Mouse (Mus musculus): ENCODE data around the gene Sh3bp5l. TPM values are rescaled to one million over a fixed set of nuclear protein-coding genes. Genes with fewer than 3 reads are reported as not detected.

Gene Sh3bp5l
- polyA plus RNA-seq, 1 experiment = not detected

DNA sequence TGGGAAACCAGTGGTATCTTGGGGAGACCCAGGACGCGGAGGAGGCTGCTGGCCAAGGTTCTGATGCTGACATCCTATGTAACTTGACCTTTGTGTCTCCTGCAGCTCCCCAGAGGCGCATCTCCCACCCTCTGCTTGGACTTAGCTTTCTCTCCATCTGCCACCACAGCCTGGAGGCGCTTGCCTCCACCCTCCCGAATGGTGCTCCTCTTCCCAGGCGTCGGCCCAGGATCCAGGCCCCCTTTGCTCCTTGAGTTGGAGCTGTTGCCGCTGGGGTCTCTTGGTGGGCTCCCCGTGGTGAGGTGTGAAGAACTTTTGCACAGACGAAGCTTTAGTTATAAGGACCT is 598 bp downstream of the Sh3bp5l start:
- 11% methylated on average over 10 of the region's 10 CpGs for WGBS
- no peak overlapping the region for H3K27ac ChIP-seq (ENCODE audit: insufficient read depth, low read depth, low read length)
- no peak for TF ChIP-seq POLR2A (IDR thresholded peaks at IDR 0.05; ENCODE audit: insufficient read depth, low read depth, low read length)
- no peak for TF ChIP-seq CTCF (IDR thresholded peaks at IDR 0.05; ENCODE audit: insufficient read depth, low read depth, low read length)
- peaks cover 17% of the 10 kb centered on the region for H3K4me1 ChIP-seq (ENCODE audit: control insufficient read depth, insufficient read depth, low read length)
- peak overlapping the region; percentile 99 for H3K4me3 ChIP-seq (ENCODE audit: insufficient read depth, low read depth, low read length)

DNA sequence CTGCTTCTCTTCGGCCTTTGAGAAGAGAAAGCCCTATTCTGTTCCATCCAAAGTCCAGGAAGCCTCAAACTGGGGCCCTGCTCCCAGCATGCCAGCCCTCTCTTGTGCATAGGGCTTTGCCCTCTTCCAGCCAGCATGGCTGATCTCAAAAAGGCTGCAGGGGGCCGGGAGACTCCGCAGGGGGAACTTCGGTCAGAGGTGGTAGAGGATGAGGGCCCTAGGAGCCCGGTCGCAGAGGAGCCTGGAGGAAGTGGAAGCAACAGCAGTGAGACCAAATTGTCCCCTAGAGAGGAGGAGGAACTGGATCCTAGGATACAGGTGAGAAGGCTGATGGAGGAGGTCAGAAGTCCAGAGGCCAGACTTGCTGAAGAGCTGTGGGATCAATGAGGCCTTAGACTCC is 1.0 kb downstream of the Sh3bp5l start:
- Histone ChIP-seq H3K4me3 (ENCODE audit: insufficient read depth, low read depth, low read length) (peak overlapping the region; percentile 99), H3K4me1 (ENCODE audit: control insufficient read depth, insufficient read depth, low read length) (peaks cover 17% of the 10 kb centered on the region), H3K27ac (ENCODE audit: insufficient read depth, low read depth, low read length) (no peak overlapping the region)
- 80% methylated on average over 6 of the region's 6 CpGs for WGBS
- TF ChIP-seq CTCF (IDR thresholded peaks at IDR 0.05; ENCODE audit: insufficient read depth, low read depth, low read length) = no peak
- no peak for TF ChIP-seq POLR2A (IDR thresholded peaks at IDR 0.05; ENCODE audit: insufficient read depth, low read depth, low read length)

DNA sequence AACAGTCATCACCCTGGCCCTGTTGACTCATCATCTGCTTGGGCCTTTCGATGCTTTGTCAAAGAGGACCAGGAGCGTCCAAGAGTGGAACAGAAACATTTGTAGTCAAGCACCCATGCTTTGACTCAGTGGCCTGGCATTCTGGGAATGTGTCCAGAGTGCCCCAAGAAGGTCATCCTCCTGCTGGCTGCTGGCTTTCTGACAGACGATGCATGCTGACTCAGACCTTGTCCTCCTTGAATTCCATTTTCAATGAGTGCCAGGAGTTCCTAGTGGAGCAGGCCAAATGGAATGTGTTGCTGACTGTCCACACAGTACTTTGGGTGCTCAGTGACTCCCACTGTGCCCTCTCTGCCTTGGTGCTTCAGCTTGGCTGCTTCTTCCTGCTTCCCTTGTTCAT is 4.2 kb downstream of the Sh3bp5l start:
- TF ChIP-seq POLR2A (IDR thresholded peaks at IDR 0.05; ENCODE audit: insufficient read depth, low read depth, low read length) (no peak), CTCF (IDR thresholded peaks at IDR 0.05; ENCODE audit: insufficient read depth, low read depth, low read length) (no peak)
- Histone ChIP-seq H3K4me3 (ENCODE audit: insufficient read depth, low read depth, low read length) (no peak overlapping the region), H3K4me1 (ENCODE audit: control insufficient read depth, insufficient read depth, low read length) (peaks cover 17% of the 10 kb centered on the region), H3K27ac (ENCODE audit: insufficient read depth, low read depth, low read length) (no peak overlapping the region)
- WGBS = 47% methylated on average over 3 of the region's 3 CpGs

DNA sequence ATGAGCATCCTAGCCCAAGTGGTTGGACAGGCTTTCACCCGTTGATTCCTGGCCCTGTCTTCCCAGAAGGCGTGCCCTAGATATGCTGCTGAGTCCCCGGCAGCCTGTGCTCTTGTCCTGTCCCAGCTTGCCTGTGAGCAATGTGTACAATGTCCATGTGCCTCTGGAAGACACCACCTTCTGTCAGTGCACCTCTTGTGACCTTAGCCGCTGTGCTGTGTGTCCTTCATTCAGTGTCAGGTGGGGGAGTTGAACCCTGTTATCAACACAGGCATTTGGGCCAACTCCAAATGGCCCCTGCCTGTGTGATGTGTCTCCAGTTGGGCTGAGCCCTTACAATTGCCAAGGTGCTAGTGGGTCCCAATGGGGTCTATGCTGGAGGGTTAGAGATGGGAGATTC is 16.2 kb downstream of the Sh3bp5l start:
- 90% methylated on average over 4 of the region's 4 CpGs for WGBS
- Histone ChIP-seq H3K4me3 (ENCODE audit: insufficient read depth, low read depth, low read length) (no peak overlapping the region), H3K4me1 (ENCODE audit: control insufficient read depth, insufficient read depth, low read length) (no peaks in the 10 kb centered on the region), H3K27ac (ENCODE audit: insufficient read depth, low read depth, low read length) (no peak overlapping the region)
- TF ChIP-seq CTCF (IDR thresholded peaks at IDR 0.05; ENCODE audit: insufficient read depth, low read depth, low read length) (no peak), POLR2A (IDR thresholded peaks at IDR 0.05; ENCODE audit: insufficient read depth, low read depth, low read length) (no peak)

DNA sequence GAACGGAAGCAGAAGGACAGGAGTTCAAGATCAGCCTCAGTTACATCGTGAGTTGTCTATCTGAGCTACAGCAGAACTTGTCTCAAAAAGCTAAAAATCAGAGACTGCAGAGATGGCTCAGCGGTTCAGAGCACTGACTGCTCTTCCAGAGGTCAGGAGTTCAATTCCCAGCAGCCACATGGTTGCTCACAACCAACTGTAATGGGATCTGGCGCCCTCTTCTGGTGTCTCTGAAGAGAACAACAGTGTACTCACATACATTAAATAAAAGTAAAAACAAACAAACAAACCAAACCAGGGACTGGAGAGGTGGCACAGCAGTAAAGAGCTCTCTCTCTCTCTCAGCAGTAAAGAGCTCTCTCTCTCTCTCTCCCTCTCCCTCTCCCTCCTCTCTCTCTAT is 20.1 kb downstream of the Sh3bp5l start:
- H3K4me1 ChIP-seq (ENCODE audit: control insufficient read depth, insufficient read depth, low read length) = peaks cover 3% of the 10 kb centered on the region; the same call in 1 of the 2 replicates
- no peak overlapping the region for H3K4me3 ChIP-seq (ENCODE audit: insufficient read depth, low read depth, low read length)
- 72% methylated on average over 4 of the region's 4 CpGs for WGBS
- no peak overlapping the region for H3K27ac ChIP-seq (ENCODE audit: insufficient read depth, low read depth, low read length)
- TF ChIP-seq POLR2A (IDR thresholded peaks at IDR 0.05; ENCODE audit: insufficient read depth, low read depth, low read length) (no peak), CTCF (IDR thresholded peaks at IDR 0.05; ENCODE audit: insufficient read depth, low read depth, low read length) (no peak)

DNA sequence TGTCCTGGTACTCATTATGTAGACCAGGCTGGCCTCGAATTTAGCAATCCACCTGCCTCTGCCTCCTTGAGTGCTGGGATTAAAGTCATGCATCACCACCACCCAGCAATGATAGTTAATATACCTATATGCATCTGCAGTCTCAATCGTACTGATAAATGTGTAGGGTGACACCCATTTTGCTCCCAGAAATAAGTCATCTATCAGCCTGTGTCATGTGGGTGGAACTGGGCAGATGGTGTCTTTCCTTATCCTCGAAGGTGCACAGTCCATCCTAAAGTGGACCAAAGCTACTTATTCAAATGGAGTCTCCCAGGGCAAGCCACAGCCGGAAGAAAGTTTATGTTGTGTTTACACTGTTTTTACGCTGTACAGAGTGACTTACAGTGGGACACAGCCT is 20.7 kb downstream of the Sh3bp5l start:
- TF ChIP-seq POLR2A (IDR thresholded peaks at IDR 0.05; ENCODE audit: insufficient read depth, low read depth, low read length) (no peak), CTCF (IDR thresholded peaks at IDR 0.05; ENCODE audit: insufficient read depth, low read depth, low read length) (no peak)
- Histone ChIP-seq H3K4me3 (ENCODE audit: insufficient read depth, low read depth, low read length) (no peak overlapping the region), H3K27ac (ENCODE audit: insufficient read depth, low read depth, low read length) (no peak overlapping the region), H3K4me1 (ENCODE audit: control insufficient read depth, insufficient read depth, low read length) (peaks cover 3% of the 10 kb centered on the region; the same call in 1 of the 2 replicates)
- WGBS = 84% methylated on average over 5 of the region's 5 CpGs

DNA sequence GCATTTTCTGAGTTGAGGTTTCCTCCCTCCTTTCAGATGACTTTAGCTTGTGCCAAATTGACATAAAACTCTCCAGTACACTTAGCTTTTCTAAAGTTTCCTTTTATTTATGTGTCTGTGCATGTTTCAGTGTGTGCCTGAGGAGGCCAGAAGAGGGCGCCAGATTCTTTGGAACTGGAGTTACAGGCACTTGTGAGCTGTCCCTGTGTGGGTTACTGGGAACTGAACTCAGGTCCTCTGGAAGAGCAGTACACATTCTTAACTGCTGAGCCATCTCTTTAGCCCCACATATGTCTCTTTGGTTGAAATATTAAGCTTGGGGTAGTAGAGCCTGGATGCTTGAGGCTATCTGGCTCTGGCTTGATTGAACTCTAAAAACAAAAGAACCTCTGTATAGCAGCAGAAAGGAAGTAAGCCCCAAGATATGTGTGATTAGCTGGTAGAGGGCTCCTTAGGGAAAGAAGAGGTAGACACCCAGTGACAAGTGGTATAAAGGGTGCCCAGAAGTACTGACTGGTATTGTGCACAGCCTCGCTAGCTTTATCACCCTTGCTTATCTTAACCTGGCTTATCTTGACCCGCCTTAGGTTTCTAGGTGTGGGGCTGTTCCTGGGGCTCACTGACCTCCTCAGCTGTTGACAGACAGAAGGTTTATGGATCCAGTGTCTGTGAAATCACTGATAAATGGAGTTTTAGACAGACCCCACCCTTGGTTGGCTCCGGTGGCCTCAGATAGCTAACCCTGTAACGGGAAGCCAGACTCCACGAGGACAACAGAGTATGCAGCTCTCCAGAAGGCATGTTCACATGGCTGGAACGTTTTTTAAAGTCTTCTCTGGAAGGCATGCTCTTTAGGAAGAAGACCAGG is 22.4 kb downstream of the Sh3bp5l start:
- H3K4me3 ChIP-seq (ENCODE audit: insufficient read depth, low read depth, low read length) = no peak overlapping the region
- no peak overlapping the region for H3K27ac ChIP-seq (ENCODE audit: insufficient read depth, low read depth, low read length)
- WGBS = 70% methylated on average over 7 of the region's 7 CpGs
- TF ChIP-seq CTCF (IDR thresholded peaks at IDR 0.05; ENCODE audit: insufficient read depth, low read depth, low read length) (no peak), POLR2A (IDR thresholded peaks at IDR 0.05; ENCODE audit: insufficient read depth, low read depth, low read length) (no peak)
- H3K4me1 ChIP-seq (ENCODE audit: control insufficient read depth, insufficient read depth, low read length) = peaks cover 3% of the 10 kb centered on the region; the same call in 1 of the 2 replicates

DNA sequence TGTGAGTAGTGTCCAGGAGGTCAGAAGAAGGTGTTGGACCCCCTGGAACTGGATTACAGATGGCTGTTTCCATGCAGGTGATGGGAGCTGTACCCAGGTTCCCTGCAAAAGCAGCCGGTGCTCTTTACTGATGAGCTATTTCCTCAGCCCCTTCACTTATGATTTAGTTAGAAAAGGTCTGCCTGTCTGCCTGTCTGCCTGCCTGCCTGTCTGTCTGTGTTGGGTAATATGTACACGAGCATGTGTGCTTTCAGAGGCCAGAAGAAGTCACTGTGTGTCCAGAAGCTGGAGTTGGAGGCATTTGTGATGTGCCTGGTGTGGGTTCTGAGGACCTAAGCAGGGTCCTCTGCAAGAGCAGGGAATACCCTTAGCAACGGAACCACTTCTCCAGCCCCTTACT is 23.2 kb downstream of the Sh3bp5l start:
- Histone ChIP-seq H3K4me1 (ENCODE audit: control insufficient read depth, insufficient read depth, low read length) (peaks cover 3% of the 10 kb centered on the region; the same call in 1 of the 2 replicates), H3K27ac (ENCODE audit: insufficient read depth, low read depth, low read length) (no peak overlapping the region), H3K4me3 (ENCODE audit: insufficient read depth, low read depth, low read length) (no peak overlapping the region)
- 80% methylated on average over 3 of the region's 3 CpGs for WGBS
- TF ChIP-seq POLR2A (IDR thresholded peaks at IDR 0.05; ENCODE audit: insufficient read depth, low read depth, low read length) (no peak), CTCF (IDR thresholded peaks at IDR 0.05; ENCODE audit: insufficient read depth, low read depth, low read length) (no peak)

DNA sequence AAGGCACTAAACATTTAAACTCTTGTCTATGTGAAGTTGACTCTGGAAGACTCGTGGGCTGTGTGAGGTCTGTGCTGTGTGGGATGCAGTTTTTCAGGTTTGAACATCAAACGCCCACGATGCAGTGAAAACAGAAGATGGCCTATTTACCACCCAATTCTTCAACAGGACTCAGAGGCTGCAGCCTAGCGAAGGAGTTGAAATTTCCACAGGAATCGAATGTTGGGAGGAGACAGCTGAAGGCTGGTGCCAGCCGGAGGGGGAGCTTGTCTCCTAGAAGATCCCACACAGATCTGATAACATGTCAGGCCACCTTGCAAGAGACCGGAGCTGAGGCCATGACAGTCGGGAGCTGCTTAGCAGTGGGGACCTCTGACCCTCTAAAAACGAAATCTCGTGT is 24.0 kb downstream of the Sh3bp5l start:
- H3K4me3 ChIP-seq (ENCODE audit: insufficient read depth, low read depth, low read length) = no peak overlapping the region
- no peak overlapping the region for H3K27ac ChIP-seq (ENCODE audit: insufficient read depth, low read depth, low read length)
- H3K4me1 ChIP-seq (ENCODE audit: control insufficient read depth, insufficient read depth, low read length) = peaks cover 3% of the 10 kb centered on the region; the same call in 1 of the 2 replicates
- WGBS = 60% methylated on average over 10 of the region's 10 CpGs
- no peak for TF ChIP-seq POLR2A (IDR thresholded peaks at IDR 0.05; ENCODE audit: insufficient read depth, low read depth, low read length)
- no peak for TF ChIP-seq CTCF (IDR thresholded peaks at IDR 0.05; ENCODE audit: insufficient read depth, low read depth, low read length)

All from olfactory bulb, adult 2 months (tissue).